Mouse (Mus musculus): ENCODE results near the gene Atl1.

DNA sequence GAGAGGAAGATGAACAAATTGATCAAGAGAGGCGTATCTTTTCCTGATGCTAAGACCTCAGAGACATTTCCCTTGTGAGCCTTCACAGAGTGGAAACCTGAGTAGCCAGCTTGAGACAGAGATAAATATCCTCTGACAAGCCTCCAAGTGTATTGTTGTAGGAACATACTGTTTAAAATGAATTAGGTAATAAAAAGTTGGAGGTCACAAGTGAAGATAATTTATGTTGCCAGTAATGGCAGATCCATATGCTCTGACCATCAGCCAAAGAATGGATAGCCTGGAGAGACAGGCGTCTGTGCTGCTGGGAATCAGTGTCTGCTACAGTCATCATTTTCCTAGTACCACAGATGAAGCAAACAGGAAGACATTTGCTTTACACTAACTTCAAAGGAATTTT is 2.6 kb downstream of the Atl1 start:
- TF ChIP-seq CTCF (IDR thresholded peaks at IDR 0.05; ENCODE audit: low read depth) (no peak), EP300 (IDR thresholded peaks at IDR 0.05; ENCODE audit: low read depth) (no peak)

All from liver, embryonic 14.5 days (tissue).